Mouse (Mus musculus): ENCODE results near the gene Hic2.

DNA sequence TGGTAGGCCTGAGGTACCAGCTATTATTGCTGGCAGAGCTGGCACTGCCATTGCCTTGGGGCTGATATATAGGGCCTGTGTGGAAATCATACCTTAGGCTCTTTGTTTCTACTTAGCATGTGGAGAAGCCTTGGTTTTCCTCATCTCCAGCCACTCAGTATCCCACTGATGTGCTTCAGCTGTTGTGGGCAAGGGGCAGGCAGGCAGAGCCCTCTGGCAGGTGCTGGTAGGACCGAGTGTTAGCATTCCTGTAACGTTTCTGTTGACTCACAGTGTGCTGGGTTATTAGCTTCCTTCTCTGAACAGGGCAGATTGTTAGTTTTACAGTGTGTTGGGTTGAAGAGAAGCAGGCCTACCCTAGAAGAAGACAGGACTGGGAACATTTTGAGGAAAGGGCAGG lies 21.9 kb downstream of the Hic2 start:
- TF ChIP-seq MAX (IDR thresholded peaks at IDR 0.05; ENCODE audit: low read depth), result no peak
- TF ChIP-seq POLR2A (IDR thresholded peaks at IDR 0.05; ENCODE audit: insufficient read length, low read depth), result no peak
- TF ChIP-seq USF1 (IDR thresholded peaks at IDR 0.05; ENCODE audit: low read depth), result no peak
- no peak for TF ChIP-seq E2F4 (IDR thresholded peaks at IDR 0.05; ENCODE audit: insufficient read depth)
- peak; percentile 28 for TF ChIP-seq TCF12 (IDR thresholded peaks at IDR 0.05; ENCODE audit: insufficient read depth, poor library complexity, severe bottlenecking)
- peak in 2 of 3 experiments; percentile 88 for TF ChIP-seq MYOD1 (IDR thresholded peaks at IDR 0.05; ENCODE audit: control insufficient read depth in 1 of 3, insufficient read length in 2 of 3, low read depth in 2 of 3)
- TF ChIP-seq MYOG (IDR thresholded peaks at IDR 0.05; ENCODE audit: control insufficient read depth in 1 of 3, insufficient read depth in 1 of 3, insufficient read length in 2 of 3, low read depth in 2 of 3), result peak; percentile 47 to 94 (median 85)
- TF ChIP-seq POLR2AphosphoS2 (IDR thresholded peaks at IDR 0.05; ENCODE audit: insufficient read length, low read depth), result no peak
